Mouse (Mus musculus): ENCODE data around the gene Ankdd1b. TPM values are rescaled to one million over a fixed set of nuclear protein-coding genes. Genes with fewer than 3 reads are reported as not detected.

Ankdd1b gene
- 0.12 and 0.13 TPM in 2 replicates for polyA plus RNA-seq (2012; rRNA removed)

DNA sequence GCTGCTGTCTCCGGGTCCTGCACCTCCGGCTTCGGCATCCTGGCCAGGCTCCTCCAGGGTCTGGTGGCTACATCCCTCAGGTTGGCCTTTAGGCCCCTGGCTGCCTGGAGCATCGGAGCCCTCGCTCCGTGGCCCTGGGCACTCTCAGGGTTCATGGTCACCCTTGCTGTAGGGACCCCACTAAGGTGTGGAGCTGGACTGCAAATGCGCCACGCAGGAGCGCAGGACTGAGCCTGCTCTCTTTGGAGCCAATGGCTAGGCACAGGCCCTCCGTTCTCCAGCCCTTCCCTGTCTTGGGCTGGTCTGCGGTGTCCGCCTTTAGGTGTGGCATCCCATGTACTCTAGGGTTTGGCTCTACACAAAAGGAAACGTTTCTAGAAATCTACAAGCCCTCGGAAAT is at the start of gene Ankdd1b:
TSS of gene Ankdd1b (minus strand) at position 242 of the 400 bp plus-strand sequence.

GRCm38 (mm10) chr13:96490433-96490832 is 19.4 kb upstream of the Ankdd1b start, which contains the start of gene Gm17622:
Gene Gm17622, plus strand, starts transcription at chr13:96490733.

DNA sequence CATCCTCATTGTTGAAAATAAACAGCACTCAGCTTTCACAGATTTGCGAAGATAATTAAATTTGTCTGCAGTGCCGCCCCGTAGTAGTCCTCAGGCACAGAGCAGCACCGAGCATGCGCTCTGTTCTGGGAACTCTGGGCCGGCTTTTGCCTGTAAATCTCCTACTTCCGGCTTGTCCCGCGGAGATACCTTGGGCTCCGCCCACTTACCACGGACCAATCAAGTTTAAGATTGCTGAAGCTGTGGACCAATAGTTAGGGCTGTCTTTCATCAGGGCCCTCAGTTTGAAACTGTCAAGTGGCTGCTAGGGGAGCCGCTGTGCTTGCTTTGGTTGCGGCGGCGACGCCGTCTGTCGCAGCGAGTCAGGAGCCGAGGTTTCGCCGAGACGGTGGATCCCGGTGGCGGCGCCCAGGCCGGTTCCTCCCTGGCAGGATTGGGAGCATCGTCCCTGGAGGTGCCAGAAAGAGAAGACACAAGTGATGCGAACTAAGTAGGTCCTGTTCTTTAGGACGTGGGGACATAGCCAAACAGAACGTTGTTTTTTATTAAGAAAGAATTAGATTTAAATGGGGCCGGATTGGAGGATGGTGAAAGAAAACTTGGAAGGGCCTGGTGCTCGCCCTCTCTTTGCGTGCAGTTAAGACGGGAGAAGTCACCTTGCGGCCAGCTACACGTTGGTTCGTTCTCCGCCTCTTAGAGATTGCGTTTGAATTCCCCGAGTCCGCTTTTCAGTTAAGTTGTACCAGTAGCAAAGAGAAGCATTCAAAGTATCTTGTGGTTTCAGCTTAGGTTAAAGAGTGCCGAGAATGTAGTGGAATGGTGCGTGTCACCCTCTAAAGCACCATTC is 82.7 kb downstream of the Ankdd1b start, which contains the start of gene Poc5:
TSS of gene Poc5 (plus strand) at position 253 of the 847 bp plus-strand sequence.

Other genes with a start within 250 kb of the Ankdd1b start
- 16.9 and 18.0 TPM in 2 replicates for gene Poc5, start 82.9 kb downstream of the Ankdd1b start, polyA plus RNA-seq (2012; rRNA removed)
- gene Gm17622, start 19.5 kb upstream of the Ankdd1b start, polyA plus RNA-seq (2012; rRNA removed), result not detected in 2 replicates
- 4.6 and 5.3 TPM in 2 replicates for gene Polk, start 71.4 kb upstream of the Ankdd1b start, polyA plus RNA-seq (2012; rRNA removed)
- gene Col4a3bp, start 71.4 kb upstream of the Ankdd1b start, polyA plus RNA-seq (2012; rRNA removed), result 23.1 and 24.5 TPM in 2 replicates
- gene Hmgcr, start 199.7 kb upstream of the Ankdd1b start, polyA plus RNA-seq (2012; rRNA removed), result 148 and 153 TPM in 2 replicates